Mouse (Mus musculus) intestine, embryonic 14.5 days (tissue): ENCODE results near the gene Zfp36l2. TPM values are rescaled to one million over a fixed set of nuclear protein-coding genes. Genes with fewer than 3 reads are reported as not detected.

ENCODE experiments used
- ATAC-seq: fragments of 200-750 bp; cut with Nextera tagmentation; replicated peaks from 2 replicates; pipeline ENCODE4 v1.8.0; 2017; ENCODE audit warnings: low read depth, moderate number of reproducible peaks, moderate TSS enrichment, moderate library complexity; ENCODE audit not compliant: low FRiP score, low TSS enrichment
- DNase-seq: peaks from one replicate; pipeline ENCODE4 v3.0.0-alpha.2; 2018; ENCODE audit warnings: low spot score
- H3K27ac ChIP-seq: fragments of 300-500 bp; sonication (generic); 2 replicates; pipeline ENCODE4 v1.5.1; 2014; ENCODE audit warnings: low read depth, mild to moderate bottlenecking, control low read depth
- H3K27me3 ChIP-seq: fragments of 300-500 bp; sonication (generic); replicated peaks from 2 replicates; pipeline ENCODE4 v1.6.1; 2014; ENCODE audit warnings: low read length, control low read depth; ENCODE audit not compliant: control insufficient read depth, insufficient read depth
- H3K36me3 ChIP-seq: fragments of 300-500 bp; sonication (generic); 2 replicates; pipeline ENCODE4 v1.6.1; 2014; ENCODE audit warnings: low read length, control low read depth; ENCODE audit not compliant: control insufficient read depth, insufficient read depth
- H3K4me1 ChIP-seq: fragments of 300-500 bp; sonication (generic); replicated peaks from 2 replicates; pipeline ENCODE4 v1.6.1; 2014; ENCODE audit warnings: low read length, control low read depth, mixed read lengths; ENCODE audit not compliant: control insufficient read depth, insufficient read depth
- H3K4me2 ChIP-seq: fragments of 300-500 bp; sonication (generic); 2 replicates; pipeline ENCODE4 v1.6.1; 2014; ENCODE audit warnings: low read length
- H3K4me3 ChIP-seq: fragments of 300-500 bp; sonication (generic); 2 replicates; pipeline ENCODE4 v1.5.1; 2014; ENCODE audit warnings: low read depth, low read length, control low read depth, mixed read lengths
- H3K9ac ChIP-seq: fragments of 300-500 bp; sonication (generic); 2 replicates; pipeline ENCODE4 v1.6.1; 2014; ENCODE audit warnings: mild to moderate bottlenecking, low read length
- H3K9me3 ChIP-seq: fragments of 300-500 bp; sonication (generic); 2 replicates; pipeline ENCODE4 v1.6.1; 2016; ENCODE audit warnings: low read length, control low read depth; ENCODE audit not compliant: control insufficient read depth
- WGBS: fragments of 180-500 bp; shearing (Covaris S2); extraction: QIAGEN DNeasy Blood & Tissue Kit; methylation state at CpG from one replicate; pipeline ENCODE4 v1.1.7; 2014; 5-methylcytosine and 5-hydroxymethylcytosine counted together
- polyA plus RNA-seq: library from polyadenylated mRNA; unstranded; fragments of >200 nt; fragmentation: Nextera tagmentation; extraction: Ambion mirVana; gene quantifications from 2 replicates; pipeline ENCODE4 v1.2.1, GENCODE M21; 2014

Zfp36l2 gene
- polyA plus RNA-seq, 1 experiment from 2014 or later: 36.5 TPM

DNA sequence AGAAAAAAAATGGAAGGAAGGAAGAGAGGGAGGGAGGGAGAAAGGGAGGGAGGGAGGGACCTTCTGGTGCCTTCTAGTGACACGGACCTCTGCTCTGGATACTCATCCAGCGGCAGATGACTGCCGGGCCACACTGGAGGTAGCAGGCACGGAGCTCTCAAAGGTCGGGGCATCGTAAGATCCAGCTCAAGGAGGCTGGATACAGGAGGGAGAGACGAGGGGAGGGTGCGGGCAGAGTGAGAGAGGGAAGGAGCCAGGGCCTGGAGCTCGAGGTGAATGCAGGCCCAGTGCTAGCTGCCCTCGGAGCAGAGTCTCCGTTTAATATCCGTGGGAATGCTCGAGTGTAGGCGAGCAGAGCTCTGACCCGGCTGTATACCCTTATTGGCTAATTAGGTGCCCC is 28.9 kb downstream of the Zfp36l2 start:
- no peaks in the 10 kb centered on the region for H3K27me3 ChIP-seq
- no peak for DNase-seq
- no peak for ATAC-seq
- no peak overlapping the region for H3K4me3 ChIP-seq
- H3K36me3 ChIP-seq: no peaks in the 10 kb centered on the region
- H3K4me1 ChIP-seq: peaks cover 29% of the 10 kb centered on the region
- no peak overlapping the region for H3K4me2 ChIP-seq
- H3K9me3 ChIP-seq: no peaks in the 10 kb centered on the region
- no peak overlapping the region for H3K9ac ChIP-seq
- H3K27ac ChIP-seq: no peak overlapping the region
- 50% methylated on average over 15 of the region's 15 CpGs for WGBS

DNA sequence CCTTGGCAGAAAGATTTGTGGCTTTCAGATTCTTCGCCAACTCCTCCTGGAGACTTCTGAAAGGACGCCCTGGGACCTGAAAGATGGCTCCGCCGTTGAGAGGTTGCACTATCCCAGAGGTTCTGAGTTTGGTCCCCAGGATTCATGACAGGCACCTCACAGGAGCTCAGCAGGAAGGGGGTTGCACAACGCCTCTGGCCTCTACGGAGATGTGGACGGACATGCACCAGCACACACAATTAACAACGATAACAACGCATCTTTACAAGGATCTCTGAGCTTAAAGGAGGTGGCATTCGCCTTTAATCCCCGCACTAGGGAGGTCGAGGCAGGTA is 29.3 kb downstream of the Zfp36l2 start:
- Histone ChIP-seq H3K4me3 (no peak overlapping the region), H3K27ac (peak overlapping the region; percentile 93; the same call in 1 of the 2 replicates), H3K9ac (no peak overlapping the region), H3K36me3 (no peaks in the 10 kb centered on the region), H3K27me3 (no peaks in the 10 kb centered on the region), H3K4me2 (no peak overlapping the region), H3K9me3 (no peaks in the 10 kb centered on the region), H3K4me1 (peaks cover 29% of the 10 kb centered on the region)
- no peak for ATAC-seq
- WGBS: 87% methylated on average over 12 of the region's 12 CpGs
- DNase-seq: no peak

DNA sequence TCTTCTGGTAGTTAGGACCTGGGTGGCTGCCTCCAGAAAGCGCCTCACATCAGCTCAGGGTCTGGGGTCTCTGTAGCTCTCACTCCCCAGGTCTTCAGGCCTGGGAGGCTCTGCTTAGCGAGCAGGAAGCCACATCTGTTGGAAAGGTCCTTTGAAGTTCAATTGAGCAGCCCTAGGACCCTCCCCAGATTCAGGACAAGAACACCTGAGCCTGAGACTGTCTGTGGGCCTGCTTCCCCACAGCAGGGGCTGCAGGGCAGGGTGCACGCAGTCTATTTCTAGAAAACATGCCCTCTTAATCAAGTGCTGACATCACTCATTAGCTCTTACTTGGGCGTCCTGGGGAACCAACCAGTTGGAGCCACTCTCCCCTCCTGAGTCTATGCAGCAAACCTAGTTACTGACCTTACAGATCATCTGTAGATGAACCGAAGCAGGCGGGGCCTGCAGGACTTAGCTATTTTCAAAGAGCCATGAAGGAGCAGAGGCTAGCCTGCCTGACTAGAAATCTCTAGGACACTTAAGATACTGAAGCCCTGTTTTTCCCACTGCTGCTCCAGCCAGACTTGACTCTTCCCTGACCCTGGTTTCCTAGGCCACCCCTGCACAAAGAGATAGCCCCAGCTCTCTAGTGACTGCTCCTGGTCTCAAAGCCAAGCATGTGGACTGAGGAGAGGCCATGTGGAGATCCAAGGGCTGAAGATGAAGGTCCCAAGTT is 29.8 kb downstream of the Zfp36l2 start:
- WGBS: 53% methylated on average over 6 of the region's 6 CpGs
- no peak for ATAC-seq

DNA sequence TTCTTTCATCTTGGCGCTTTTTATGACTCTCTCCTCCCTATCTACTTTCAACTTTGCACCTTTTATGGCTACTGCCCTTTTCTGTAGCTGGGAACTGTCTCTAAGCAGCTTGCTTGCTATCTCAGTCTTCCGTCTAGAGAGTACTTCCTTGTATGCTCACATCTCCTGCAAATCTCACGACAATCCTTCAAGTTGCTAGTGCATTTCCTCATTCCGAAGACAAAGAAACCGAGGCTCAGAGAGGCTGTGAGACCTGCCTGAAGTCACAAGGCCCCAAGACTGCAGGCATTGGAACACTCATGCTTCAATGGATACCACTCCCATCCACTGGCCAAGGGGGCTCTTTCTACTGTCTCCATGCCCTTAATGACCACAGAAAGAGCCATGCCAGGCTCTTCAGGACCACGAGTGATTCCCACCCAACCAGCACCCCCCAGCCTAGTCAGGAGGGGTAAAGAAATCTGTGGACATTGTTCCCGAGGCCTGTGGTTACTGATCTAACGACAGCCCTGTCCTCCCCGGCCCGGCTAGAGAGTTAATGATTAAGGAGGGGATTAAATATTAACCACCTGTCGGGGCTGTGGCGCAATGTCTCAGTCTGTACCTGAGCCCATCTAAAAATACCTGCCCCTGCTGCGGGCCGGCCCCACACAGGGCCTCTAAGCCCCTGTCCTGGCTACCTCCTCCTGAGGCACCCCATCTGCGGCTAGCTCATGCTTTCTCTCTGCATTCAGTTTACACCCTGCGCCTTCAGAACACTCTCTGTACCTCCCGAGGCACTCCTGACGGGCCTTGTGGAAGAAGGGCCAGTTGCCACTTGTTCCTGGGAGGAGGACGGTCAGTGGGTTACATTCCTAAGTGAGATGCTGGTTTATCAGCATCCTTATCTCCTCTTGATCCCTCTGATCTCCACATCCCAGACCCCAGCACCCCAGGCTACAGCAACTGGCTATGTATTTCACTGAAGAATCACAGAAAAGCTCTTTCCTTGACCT is 30.7 kb downstream of the Zfp36l2 start:
- no peaks in the 10 kb centered on the region for H3K36me3 ChIP-seq
- peak overlapping the region; percentile 33 for H3K4me2 ChIP-seq
- peak overlapping the region; percentile 35 for H3K9ac ChIP-seq
- WGBS: 34% methylated on average over 19 of the region's 19 CpGs
- no peaks in the 10 kb centered on the region for H3K9me3 ChIP-seq
- H3K4me1 ChIP-seq: peaks cover 22% of the 10 kb centered on the region
- DNase-seq (peak; percentile 81), ATAC-seq (peak; percentile 85)
- peak overlapping the region; percentile 93 for H3K27ac ChIP-seq
- H3K27me3 ChIP-seq: no peaks in the 10 kb centered on the region
- H3K4me3 ChIP-seq: no peak overlapping the region

More for the DNA sequence above, 29.8 kb downstream of the Zfp36l2 start:
- no peak overlapping the region for H3K4me3 ChIP-seq
- no peaks in the 10 kb centered on the region for H3K27me3 ChIP-seq
- H3K36me3 ChIP-seq: no peaks in the 10 kb centered on the region
- peak overlapping the region; percentile 28 for H3K4me2 ChIP-seq
- no peaks in the 10 kb centered on the region for H3K9me3 ChIP-seq
- no peak for DNase-seq
- peaks cover 30% of the 10 kb centered on the region for H3K4me1 ChIP-seq
- peak overlapping the region; percentile 31; the same call in 1 of the 2 replicates for H3K9ac ChIP-seq
- H3K27ac ChIP-seq: peak overlapping the region; percentile 93

DNA sequence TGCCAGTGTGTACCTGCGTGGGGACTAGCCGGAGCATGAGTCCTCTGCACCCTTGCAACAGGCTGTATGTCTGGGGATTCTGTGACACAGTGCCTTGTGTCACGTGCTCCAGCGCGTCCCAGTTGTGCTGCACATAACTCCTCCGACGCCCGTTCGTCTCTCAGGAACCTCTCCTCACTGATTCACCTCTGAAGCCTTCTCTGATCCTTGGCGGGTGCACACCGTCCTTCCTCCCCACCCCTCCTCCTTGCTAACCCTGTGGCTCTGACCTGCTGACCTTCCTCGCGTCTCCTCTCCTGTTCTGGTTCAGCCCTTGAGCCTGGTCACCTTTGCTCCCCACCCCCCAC is 31.5 kb downstream of the Zfp36l2 start:
- Histone ChIP-seq H3K36me3 (no peaks in the 10 kb centered on the region), H3K4me2 (peak overlapping the region; percentile 36), H3K27ac (peak overlapping the region; percentile 93), H3K27me3 (no peaks in the 10 kb centered on the region), H3K9ac (no peak overlapping the region), H3K4me1 (peaks cover 14% of the 10 kb centered on the region), H3K9me3 (no peaks in the 10 kb centered on the region), H3K4me3 (0 out of 2 replicates have a peak overlapping the region, but pooled peaks have one; percentile 8)
- ATAC-seq (peak; percentile 32), DNase-seq (no peak)
- 33% methylated on average over 13 of the region's 13 CpGs for WGBS

DNA sequence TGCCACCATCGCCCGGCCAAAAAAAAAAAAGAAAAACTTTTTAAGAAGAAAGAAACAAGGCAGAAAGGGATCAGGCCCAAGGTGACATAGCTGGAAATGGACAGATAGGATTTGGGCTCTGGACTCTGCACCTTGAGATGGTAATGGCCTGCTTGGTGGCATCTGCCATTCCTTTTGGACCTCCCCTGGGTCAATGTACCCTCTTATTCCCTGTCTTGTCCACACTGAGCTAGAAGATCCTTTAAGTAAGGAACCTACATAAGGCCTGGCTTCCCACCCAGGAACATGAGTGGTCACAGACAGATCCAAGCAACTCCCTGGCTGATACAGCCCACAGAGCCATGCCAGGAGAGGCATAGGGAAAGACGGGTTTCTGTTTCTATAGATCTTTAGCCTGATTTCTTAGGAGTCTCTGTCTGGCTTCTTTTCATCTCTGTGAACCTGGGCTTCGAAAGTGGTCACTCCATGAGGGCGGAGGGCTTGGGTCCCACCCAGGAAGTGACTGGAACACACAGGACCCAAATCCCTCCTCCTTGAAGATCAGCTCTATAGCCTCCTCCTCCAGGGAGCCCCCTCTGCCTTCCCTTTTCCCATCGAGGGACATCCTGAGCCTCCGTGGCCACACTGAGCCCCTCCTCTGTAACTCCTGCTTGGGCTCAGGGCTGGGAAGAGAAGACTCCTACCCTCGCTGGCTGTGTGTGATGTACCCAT is 32.1 kb downstream of the Zfp36l2 start:
- Histone ChIP-seq H3K36me3 (no peaks in the 10 kb centered on the region), H3K27ac (peak overlapping the region; percentile 93), H3K4me3 (0 out of 2 replicates have a peak overlapping the region, but pooled peaks have one; percentile 8), H3K27me3 (no peaks in the 10 kb centered on the region), H3K9ac (no peak overlapping the region), H3K9me3 (no peaks in the 10 kb centered on the region), H3K4me2 (peak overlapping the region; percentile 36), H3K4me1 (peaks cover 10% of the 10 kb centered on the region; the same call in 1 of the 2 replicates)
- DNase-seq (no peak), ATAC-seq (no peak)
- 70% methylated on average over 8 of the region's 8 CpGs for WGBS

DNA sequence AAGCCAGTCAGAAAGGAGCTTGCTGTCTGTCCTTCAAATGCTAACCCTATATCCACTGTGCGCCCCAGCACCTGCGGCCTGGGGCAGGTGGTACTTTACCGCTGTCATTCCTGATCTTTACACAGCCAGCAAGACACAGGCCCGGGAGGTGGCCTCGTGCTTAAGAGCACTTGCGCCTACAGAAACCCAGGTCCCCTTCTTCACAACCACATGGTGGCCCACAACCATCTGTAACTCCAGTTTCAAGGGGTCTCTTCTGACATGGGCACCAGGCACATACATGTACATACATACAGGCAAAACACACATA is 32.8 kb downstream of the Zfp36l2 start:
- no peak overlapping the region for H3K9ac ChIP-seq
- H3K4me3 ChIP-seq: no peak overlapping the region
- H3K36me3 ChIP-seq: no peaks in the 10 kb centered on the region
- peak overlapping the region; percentile 64 for H3K27ac ChIP-seq
- no peak for DNase-seq
- no peak overlapping the region for H3K4me2 ChIP-seq
- ATAC-seq: no peak
- H3K4me1 ChIP-seq: peaks cover 10% of the 10 kb centered on the region; the same call in 1 of the 2 replicates
- WGBS: 81% methylated on average over 6 of the region's 6 CpGs
- H3K27me3 ChIP-seq: no peaks in the 10 kb centered on the region
- no peaks in the 10 kb centered on the region for H3K9me3 ChIP-seq

DNA sequence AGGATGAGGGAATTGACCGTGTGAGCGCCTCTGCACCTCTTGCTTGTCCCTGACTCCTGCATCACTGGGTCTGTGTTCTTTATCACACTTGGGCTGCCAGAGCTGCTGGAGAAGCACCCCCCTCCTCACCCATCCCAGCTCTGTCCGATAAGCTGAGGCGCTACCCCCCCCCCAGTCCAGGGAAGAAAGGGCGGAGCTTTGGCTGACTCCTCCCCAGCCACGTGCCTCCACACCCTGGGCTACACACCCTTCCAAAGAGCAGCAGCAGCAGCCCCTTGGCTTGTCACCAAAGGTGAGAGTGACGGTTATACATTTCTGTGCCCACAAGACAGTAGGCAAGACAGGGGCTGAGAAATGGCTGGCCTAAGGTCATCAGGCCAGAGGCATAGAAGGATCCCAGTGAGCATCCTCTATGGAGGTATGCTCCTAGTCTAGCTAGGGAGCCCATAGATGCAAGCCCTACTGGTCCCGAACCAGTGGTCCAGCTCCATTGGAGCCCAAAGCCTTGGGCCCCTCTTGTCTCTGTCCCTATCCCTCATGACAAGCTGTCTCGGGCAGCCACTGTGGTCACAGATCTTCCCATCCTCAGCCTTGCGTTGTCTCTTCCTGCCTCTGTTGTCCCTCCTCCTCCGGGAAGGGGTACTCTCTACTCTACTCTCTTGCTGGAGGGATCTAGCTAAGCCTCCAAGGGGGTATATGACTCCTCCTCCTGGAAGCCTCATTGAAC is 33.3 kb downstream of the Zfp36l2 start:
- Histone ChIP-seq H3K9ac (no peak overlapping the region), H3K27ac (peak overlapping the region; percentile 64), H3K9me3 (no peaks in the 10 kb centered on the region), H3K4me2 (peak overlapping the region; percentile 11; the same call in 1 of the 2 replicates), H3K4me3 (no peak overlapping the region), H3K4me1 (peaks cover 13% of the 10 kb centered on the region), H3K36me3 (no peaks in the 10 kb centered on the region), H3K27me3 (no peaks in the 10 kb centered on the region)
- ATAC-seq (no peak; the same call in 1 of the 2 replicates), DNase-seq (no peak)
- WGBS: 70% methylated on average over 11 of the region's 11 CpGs
